1 mouse cellular context compared by ENCODE assay signal in the genomic region with DNA sequence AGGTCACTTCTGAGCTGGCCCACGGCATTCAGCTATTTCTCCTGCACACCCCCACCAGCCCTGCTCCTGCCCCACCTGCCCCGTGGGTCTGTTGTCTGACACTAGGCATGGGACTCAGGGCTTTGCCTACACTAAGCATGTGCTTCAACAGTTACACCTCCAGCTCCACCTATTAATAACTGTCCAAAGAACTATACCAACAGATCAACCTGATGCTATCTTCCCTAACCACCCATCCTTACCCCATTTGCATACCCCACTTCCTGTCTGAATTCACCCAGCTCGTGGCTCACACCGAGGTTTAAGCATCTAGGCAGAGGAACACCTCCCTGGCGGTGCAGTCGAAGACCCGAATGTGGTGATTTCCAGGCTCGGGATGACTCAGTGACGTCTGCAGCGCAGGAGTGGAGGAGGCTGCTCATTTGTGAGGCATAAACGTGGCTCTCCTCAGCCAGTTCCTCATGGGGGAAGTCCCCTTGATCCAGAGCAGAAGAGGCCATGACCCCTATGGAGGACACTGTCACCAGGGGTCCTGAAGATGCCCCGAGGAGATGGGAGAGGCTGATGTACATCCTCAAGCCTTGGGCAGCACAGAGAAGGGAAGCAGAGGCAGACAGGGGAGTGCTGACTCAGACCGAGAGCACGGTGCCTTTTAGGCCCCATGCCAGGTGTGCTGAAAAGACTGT.
TF ChIP-seq lines count a peak whose summit lies in the region.

No protein-coding gene starts in this region.

TF ChIP-seq in MEL, 35 proteins besides CTCF, POLR2A, EP300 and RAD21 (continued from another document):
- TF ChIP-seq ELF1 (IDR thresholded peaks at IDR 0.05; ENCODE audit: low read depth, low read length) (peak; percentile 74), RCOR1 (IDR thresholded peaks at IDR 0.05; ENCODE audit: low read depth, low read length) (peak; percentile 59), HCFC1 (IDR thresholded peaks at IDR 0.05; ENCODE audit: low read depth, low read length) (0 out of 2 replicates have a peak, but pooled peaks have one; percentile 44), ZNF384 (IDR thresholded peaks at IDR 0.05; ENCODE audit: low read depth, low read length) (no peak), MYB (IDR thresholded peaks at IDR 0.05; ENCODE audit: low read depth, low read length) (peak; percentile 77), TBP (IDR thresholded peaks at IDR 0.05; ENCODE audit: low read depth, low read length) (0 out of 2 replicates have a peak, but pooled peaks have one; percentile 25), UBTF (IDR thresholded peaks at IDR 0.05; ENCODE audit: borderline replicate concordance, insufficient read depth, low read depth, low read length) (no peak), BHLHE40 (IDR thresholded peaks at IDR 0.05; ENCODE audit: borderline replicate concordance, low read depth, low read length) (peak; percentile 57; the same call in 1 of the 2 replicates), KAT2A (conservative IDR thresholded peaks at IDR 0.05; ENCODE audit: low read depth, low read length) (no peak), MYC (IDR thresholded peaks at IDR 0.05; ENCODE audit: low read depth, low read length) (peak; percentile 85), GABPA (IDR thresholded peaks at IDR 0.05; ENCODE audit: low read depth, low read length) (no peak), CHD1 (IDR thresholded peaks at IDR 0.05; ENCODE audit: low read depth, low read length) (0 out of 2 replicates have a peak, but pooled peaks have one; percentile 19), SIN3A (IDR thresholded peaks at IDR 0.05; ENCODE audit: low read length) (peak; percentile 86), POLR2AphosphoS2 (IDR thresholded peaks at IDR 0.05; ENCODE audit: low read length) (peak; percentile 69; the same call in 1 of the 2 replicates), MAX (IDR thresholded peaks at IDR 0.05; ENCODE audit: low read length) (peak; percentile 89), NRF1 (IDR thresholded peaks at IDR 0.05; ENCODE audit: insufficient read depth, low read depth, low read length, poor library complexity, severe bottlenecking) (no peak), MEF2A (IDR thresholded peaks at IDR 0.05; ENCODE audit: extremely low read depth, insufficient replicate concordance, low read depth, low read length, poor library complexity, severe bottlenecking) (peak; percentile 56; the same call in 1 of the 2 replicates), CHD2 (IDR thresholded peaks at IDR 0.05; ENCODE audit: low read length) (no peak; the same call in 1 of the 2 replicates), MAZ (IDR thresholded peaks at IDR 0.05; ENCODE audit: low read depth, low read length) (peak; percentile 42; the same call in 1 of the 2 replicates), MAFK (IDR thresholded peaks at IDR 0.05; ENCODE audit: borderline replicate concordance, low read depth, low read length) (peak; percentile 53; the same call in 1 of the 2 replicates), SMC3 (IDR thresholded peaks at IDR 0.05; ENCODE audit: low read depth, low read length) (peak; percentile 31; the same call in 1 of the 2 replicates), ETS1 (IDR thresholded peaks at IDR 0.05; ENCODE audit: low read depth, low read length) (peak; percentile 79; the same call in 1 of the 2 replicates), ZKSCAN1 (IDR thresholded peaks at IDR 0.05; ENCODE audit: low read depth, low read length) (no peak; the same call in 1 of the 2 replicates), TAL1 (IDR thresholded peaks at IDR 0.05; ENCODE audit: low read length) (no peak), JUND (IDR thresholded peaks at IDR 0.05; ENCODE audit: low read depth, low read length) (peak; percentile 29; the same call in 1 of the 2 replicates), GATA1 (IDR thresholded peaks at IDR 0.05; ENCODE audit: low read depth, low read length) (peak; percentile 71), ZMIZ1 (IDR thresholded peaks at IDR 0.05; ENCODE audit: low read depth, low read length) (peak; percentile 54; the same call in 1 of the 2 replicates), TCF12 (IDR thresholded peaks at IDR 0.05; ENCODE audit: low read depth, low read length) (peak; percentile 68)
